Mouse (Mus musculus) kidney, adult 2 months (tissue): ENCODE data around the gene Lrrfip1. TPM values are rescaled to one million over a fixed set of nuclear protein-coding genes. Genes with fewer than 3 reads are reported as not detected.

Experiments
- DNase-seq: peaks from one replicate; pipeline ENCODE4 v3.0.0; 2021
- H3K27ac ChIP-seq: fragments of 200-500 bp; 2 replicates; pipeline ENCODE4 v1.5.1; 2012; ENCODE audit warnings: low read depth, low read length, control low read depth, inconsistent platforms; ENCODE audit not compliant: insufficient read depth
- H3K27me3 ChIP-seq: fragments of 200-500 bp; replicated peaks from 2 replicates; pipeline ENCODE4 v1.6.1; 2012; ENCODE audit warnings: mild to moderate bottlenecking, moderate library complexity, low read length, inconsistent platforms; ENCODE audit not compliant: control insufficient read depth, insufficient read depth
- H3K36me3 ChIP-seq: fragments of 200-500 bp; 2 replicates; pipeline ENCODE4 v1.6.1; 2012; ENCODE audit warnings: mild to moderate bottlenecking, moderate library complexity, low read length, inconsistent platforms; ENCODE audit not compliant: control insufficient read depth, insufficient read depth
- H3K4me1 ChIP-seq: fragments of 200-500 bp; 2 replicates; pipeline ENCODE4 v1.6.1; 2011; ENCODE audit warnings: low read length; ENCODE audit not compliant: control insufficient read depth, insufficient read depth
- H3K4me3 ChIP-seq: fragments of 200-500 bp; 2 replicates; pipeline ENCODE4 v1.5.1; 2011; ENCODE audit warnings: mild to moderate bottlenecking, low read depth, low read length, control low read depth; ENCODE audit not compliant: insufficient read depth
- CTCF ChIP-seq: fragments of 200-500 bp; conservative IDR thresholded peaks from 2 replicates; pipeline ENCODE4 v1.5.1; 2011; ENCODE audit warnings: low read depth, mild to moderate bottlenecking, control low read depth, low read length, moderate library complexity, mixed read lengths; ENCODE audit not compliant: insufficient read depth, insufficient read length
- POLR2A ChIP-seq: fragments of 200-500 bp; IDR thresholded peaks from one replicate; pipeline ENCODE4 v1.6.1; 2011; ENCODE audit warnings: low read depth, low read length, control low read depth
- WGBS: fragments of 180-500 bp; shearing (Covaris S2); methylation state at CpG from one replicate; pipeline ENCODE4 v1.1.7; 2018; 5-methylcytosine and 5-hydroxymethylcytosine counted together
- polyA plus RNA-seq: library from polyadenylated mRNA; depleted of rRNA; stranded (reverse); fragments of >200 nt; gene quantifications from 2 replicates; pipeline ENCODE4 v1.2.3, GENCODE M21; 2012

The Lrrfip1 gene
- polyA plus RNA-seq, 1 experiment, result 11.4 TPM

- no peak overlapping the region for H3K4me3 ChIP-seq
- WGBS, result 33% methylated on average over 9 of the region's 9 CpGs
- H3K4me1 ChIP-seq, result peaks cover 3% of the 10 kb centered on the region; the same call in 1 of the 2 replicates
- H3K36me3 ChIP-seq, result no peaks in the 10 kb centered on the region
- no peak for TF ChIP-seq CTCF
- no peak for TF ChIP-seq POLR2A
- H3K27me3 ChIP-seq, result no peaks in the 10 kb centered on the region
- DNase-seq, result peak; percentile 70
- peak overlapping the region; percentile 52 for H3K27ac ChIP-seq
Measured at GRCm38 (mm10) chr1:91023960-91024359, 25.4 kb downstream of the Lrrfip1 start.

DNA sequence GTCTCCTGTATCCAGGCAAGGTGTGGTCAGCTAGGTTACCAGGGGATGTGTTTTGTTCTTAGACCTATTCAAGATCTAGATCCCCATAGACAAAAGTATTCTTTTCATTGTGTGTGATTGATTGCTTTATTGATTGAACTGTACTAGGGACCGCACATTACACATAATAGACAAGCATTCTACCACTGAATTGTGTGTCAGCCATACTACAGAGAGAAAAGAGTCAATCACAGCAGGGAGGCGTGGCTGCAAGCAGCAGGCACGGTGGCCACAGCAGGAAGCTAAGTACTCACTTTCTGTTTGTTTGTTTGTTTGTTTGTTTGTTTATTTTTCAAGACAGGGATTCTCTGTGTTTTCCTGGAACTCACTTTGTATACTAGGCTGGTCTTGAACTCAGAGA lies 25.9 kb downstream of the Lrrfip1 start:
- no peak overlapping the region for H3K4me3 ChIP-seq
- no peak for DNase-seq
- no peaks in the 10 kb centered on the region for H3K36me3 ChIP-seq
- H3K4me1 ChIP-seq, result peaks cover 3% of the 10 kb centered on the region; the same call in 1 of the 2 replicates
- 79% methylated on average over 3 of the region's 3 CpGs for WGBS
- no peaks in the 10 kb centered on the region for H3K27me3 ChIP-seq
- TF ChIP-seq CTCF, result no peak
- no peak for TF ChIP-seq POLR2A
- H3K27ac ChIP-seq, result peak overlapping the region; percentile 16

- DNase-seq, result no peak
- Histone ChIP-seq H3K36me3 (no peaks in the 10 kb centered on the region), H3K4me1 (peaks cover 4% of the 10 kb centered on the region; the same call in 1 of the 2 replicates), H3K4me3 (no peak overlapping the region), H3K27ac (no peak overlapping the region), H3K27me3 (no peaks in the 10 kb centered on the region)
- 92% methylated on average over 2 of the region's 2 CpGs for WGBS
- no peak for TF ChIP-seq POLR2A
- TF ChIP-seq CTCF, result no peak
Measured at GRCm38 (mm10) chr1:91026945-91027344, 28.4 kb downstream of the Lrrfip1 start.

- Histone ChIP-seq H3K36me3 (no peaks in the 10 kb centered on the region), H3K27me3 (no peaks in the 10 kb centered on the region), H3K27ac (no peak overlapping the region), H3K4me3 (no peak overlapping the region), H3K4me1 (peaks cover 4% of the 10 kb centered on the region; the same call in 1 of the 2 replicates)
- WGBS, result 94% methylated on average over 1 of the region's 1 CpGs
- no peak for DNase-seq
- no peak for TF ChIP-seq POLR2A
- TF ChIP-seq CTCF, result no peak
Measured at GRCm38 (mm10) chr1:91030383-91030782, 31.8 kb downstream of the Lrrfip1 start.

- H3K4me1 ChIP-seq, result peaks cover 4% of the 10 kb centered on the region; the same call in 1 of the 2 replicates
- H3K4me3 ChIP-seq, result no peak overlapping the region
- H3K27me3 ChIP-seq, result no peaks in the 10 kb centered on the region
- no peak overlapping the region for H3K27ac ChIP-seq
- WGBS, result 71% methylated on average over 4 of the region's 4 CpGs
- no peaks in the 10 kb centered on the region for H3K36me3 ChIP-seq
- DNase-seq, result no peak
- no peak for TF ChIP-seq POLR2A
- no peak for TF ChIP-seq CTCF
Measured at GRCm38 (mm10) chr1:91031547-91031946, 33.0 kb downstream of the Lrrfip1 start.

- TF ChIP-seq CTCF, result no peak
- no peak for TF ChIP-seq POLR2A
- WGBS, result 41% methylated on average over 11 of the region's 11 CpGs
- peak; percentile 69 for DNase-seq
Measured at GRCm38 (mm10) chr1:91032393-91032971, 33.9 kb downstream of the Lrrfip1 start.

GRCm38 (mm10) chr1:91034547-91034946 lies 36.0 kb downstream of the Lrrfip1 start:
- Histone ChIP-seq H3K4me3 (no peak overlapping the region), H3K4me1 (peaks cover 6% of the 10 kb centered on the region; the same call in 1 of the 2 replicates), H3K36me3 (no peaks in the 10 kb centered on the region), H3K27me3 (no peaks in the 10 kb centered on the region), H3K27ac (no peak overlapping the region)
- WGBS, result 86% methylated on average over 3 of the region's 3 CpGs
- TF ChIP-seq CTCF, result no peak
- TF ChIP-seq POLR2A, result no peak
- DNase-seq, result no peak

More at GRCm38 (mm10) chr1:91032393-91032971, 33.9 kb downstream of the Lrrfip1 start:
- Histone ChIP-seq H3K27me3 (no peaks in the 10 kb centered on the region), H3K36me3 (no peaks in the 10 kb centered on the region), H3K27ac (no peak overlapping the region; the same call in 1 of the 2 replicates), H3K4me3 (no peak overlapping the region), H3K4me1 (peaks cover 4% of the 10 kb centered on the region; the same call in 1 of the 2 replicates)
